Mouse (Mus musculus) cerebellum, adult 9-11 months (tissue): Measurements from ENCODE around the gene Tcirg1.

Experiments
- DNase-seq: peaks from one replicate; pipeline ENCODE4 v3.0.0; 2022

Gene Tcirg1

GRCm38 (mm10) chr19:3850076-3850475, 56.9 kb downstream of the Tcirg1 start:
- peak; percentile 45 for DNase-seq

GRCm38 (mm10) chr19:3849251-3849650, 57.7 kb downstream of the Tcirg1 start:
- DNase-seq: peak; percentile 53

GRCm38 (mm10) chr19:3848207-3848808, 58.6 kb downstream of the Tcirg1 start:
- peak; percentile 31 for DNase-seq

GRCm38 (mm10) chr19:3847711-3848110, 59.2 kb downstream of the Tcirg1 start:
- DNase-seq: peak; percentile 39

- DNase-seq: peak; percentile 67
Measured at GRCm38 (mm10) chr19:3846676-3847604, 60.0 kb downstream of the Tcirg1 start.
